Mouse (Mus musculus): ENCODE measurements at regions not wholly inside any gene's neighbourhood (a gene's known extent, or its start where the extent isn't known, plus 50 kb on each side); places are given as distances from the start of the nearest gene placed in this dataset.

GRCm38 (mm10) chr1:42233289-42233688 is 462.3 kb upstream of the Pou3f3 start:
- no peak for DNase-seq

- no peak for DNase-seq
These were observed 459.0 kb upstream of the Pou3f3 start for GRCm38 (mm10) chr1:42236466-42237010.

GRCm38 (mm10) chr1:42238408-42238807 is 457.2 kb upstream of the Pou3f3 start:
- no peak for DNase-seq

GRCm38 (mm10) chr1:42241172-42241571 is 454.4 kb upstream of the Pou3f3 start:
- DNase-seq: no peak

- no peak for DNase-seq
These were observed 453.9 kb upstream of the Pou3f3 start for GRCm38 (mm10) chr1:42241601-42242220.

GRCm38 (mm10) chr1:42242586-42243457 is 452.7 kb upstream of the Pou3f3 start:
- no peak for DNase-seq

- DNase-seq: no peak
These were observed 452.1 kb upstream of the Pou3f3 start for GRCm38 (mm10) chr1:42243458-42243855.

GRCm38 (mm10) chr1:42243878-42244277 is 451.7 kb upstream of the Pou3f3 start:
- no peak for DNase-seq

- no peak for DNase-seq
These were observed 443.2 kb upstream of the Pou3f3 start for GRCm38 (mm10) chr1:42252386-42252785.

GRCm38 (mm10) chr1:42253786-42254185 is 441.8 kb upstream of the Pou3f3 start:
- DNase-seq: no peak

- DNase-seq: no peak
These were observed 438.5 kb upstream of the Pou3f3 start for GRCm38 (mm10) chr1:42256911-42257595.

- no peak for DNase-seq
These were observed 437.6 kb upstream of the Pou3f3 start for GRCm38 (mm10) chr1:42257801-42258593.

- DNase-seq: no peak
These were observed 437.0 kb upstream of the Pou3f3 start for GRCm38 (mm10) chr1:42258594-42258910.

GRCm38 (mm10) chr1:42259216-42259977 is 436.2 kb upstream of the Pou3f3 start:
- DNase-seq: no peak

GRCm38 (mm10) chr1:42260033-42260925 is 435.3 kb upstream of the Pou3f3 start:
- no peak for DNase-seq

GRCm38 (mm10) chr1:42261031-42261430 is 434.5 kb upstream of the Pou3f3 start:
- DNase-seq: no peak

GRCm38 (mm10) chr1:42261800-42262199 is 433.8 kb upstream of the Pou3f3 start:
- no peak for DNase-seq

- DNase-seq: no peak
These were observed 433.0 kb upstream of the Pou3f3 start for GRCm38 (mm10) chr1:42262606-42263005.

- no peak for DNase-seq
These were observed 418.4 kb upstream of the Pou3f3 start for GRCm38 (mm10) chr1:42277130-42277529.

GRCm38 (mm10) chr1:42295841-42296240 is 399.7 kb upstream of the Pou3f3 start:
- no peak for DNase-seq

GRCm38 (mm10) chr1:42309251-42309650 is 386.3 kb upstream of the Pou3f3 start:
- DNase-seq: no peak

All from cerebellum, adult 11 months (tissue).